ENCODE assay signal across 9 mouse cellular contexts in the genomic region with DNA sequence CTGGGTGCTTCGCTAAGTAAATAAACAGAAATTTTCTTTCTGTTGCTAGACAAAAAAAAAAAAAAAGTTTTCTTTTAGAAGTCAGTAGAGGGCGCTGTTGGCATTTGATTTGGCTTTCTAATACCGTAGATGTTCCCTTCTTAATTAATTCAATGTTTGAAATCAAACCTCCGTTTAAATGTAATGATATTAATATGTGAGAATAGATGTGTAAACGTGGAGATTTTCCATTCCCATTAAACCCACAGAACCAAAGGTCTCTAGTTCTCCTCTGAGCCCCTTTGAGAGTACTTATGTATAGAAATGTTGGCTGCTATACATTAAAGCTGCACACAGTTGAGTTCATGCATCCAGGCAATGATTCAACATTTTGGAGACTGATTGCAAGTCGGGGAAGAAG.
A peak's percentile ranks its signal among the peaks of the same experiment; 100 is the strongest.
DNase-seq lines count a peak whose midpoint lies in the region; ATAC-seq and TF ChIP-seq lines count a peak whose summit lies in the region.
"Had no signal": no experiment of that assay in that cellular context is flagged by ENCODE, and none has a peak within 500 bp of the region (broad histone marks: within the 10 kb centered on the region; RNA-seq: fewer than 3 reads in every experiment).

No protein-coding gene starts in this region.

- no peak overlapping the region for H3K4me2 ChIP-seq in embryonic facial prominence, embryonic 12.5 days (replicated peaks)
- H3K4me2 ChIP-seq: liver, embryonic 15.5 days had no signal

- DNase-seq in heart, adult 2 months, result no peak
- no peak for DNase-seq in heart, postnatal 25 days (ENCODE audit: low spot score)
- DNase-seq in A20 (ENCODE audit: low read depth, low spot score), result peak; percentile 56
- no peak for DNase-seq in right cerebral cortex, postnatal 36 days (ENCODE audit: low spot score in 2 of 2)
- DNase-seq in layer of hippocampus, adult 18-20 months (ENCODE audit: low spot score in 2 of 2), result no peak

- H3K9me3 ChIP-seq in embryonic facial prominence, embryonic 12.5 days, result no peaks in the 10 kb centered on the region
- H3K9me3 ChIP-seq: liver, embryonic 15.5 days had no signal

- H3K9ac ChIP-seq in heart, adult 2 months (ENCODE audit: low read depth, low read length), result no peak overlapping the region
- H3K9ac ChIP-seq in embryonic facial prominence, embryonic 12.5 days, result no peak overlapping the region
- H3K9ac ChIP-seq: liver, embryonic 15.5 days had no signal

- ATAC-seq in embryonic facial prominence, embryonic 12.5 days (ENCODE audit: insufficient number of reproducible peaks, insufficient read depth, low FRiP score, low TSS enrichment), result peak; percentile 41; the same call in 1 of the 2 replicates
- 0 out of 2 replicates have a peak, but pooled peaks have one; percentile 14 for ATAC-seq in megakaryocyte progenitor cell, adult 5-6 weeks (replicated peaks; ENCODE audit: poor library complexity)
- no peak for ATAC-seq in granulocyte monocyte progenitor cell, adult 5-6 weeks (replicated peaks; ENCODE audit: poor library complexity, severe bottlenecking)

- TF ChIP-seq POLR2A in heart, adult 2 months (IDR thresholded peaks at IDR 0.05; ENCODE audit: insufficient read depth, low read depth, low read length), result no peak

- no peaks in the 10 kb centered on the region; the same call in 1 of the 2 replicates for H3K4me1 ChIP-seq in heart, adult 2 months (ENCODE audit: control insufficient read depth, insufficient read depth, low read length)
- peaks cover 32% of the 10 kb centered on the region for H3K4me1 ChIP-seq in embryonic facial prominence, embryonic 12.5 days
- H3K4me1 ChIP-seq: liver, embryonic 15.5 days had no signal

- no peak for TF ChIP-seq EP300 in heart, adult 2 months (IDR thresholded peaks at IDR 0.05; ENCODE audit: insufficient read depth, low read depth, low read length)

- intact Hi-C loops in heart, adult 2 months (cut with DNase I), result loop anchor here (2.0 to 10.0 kb wide), 8 partner anchors 387 to 1370 kb away; no protein-coding TSS in a partner anchor
- intact Hi-C loops in heart, postnatal 25 days (cut with DNase I), result loop anchor here (2.0 to 10.0 kb wide), 4 partner anchors 190 to 1048 kb away; no protein-coding TSS in a partner anchor

- H3K27ac ChIP-seq in heart, adult 2 months, result peak overlapping the region; percentile 42; the same call in 1 of the 2 replicates
- no peak overlapping the region for H3K27ac ChIP-seq in embryonic facial prominence, embryonic 12.5 days
- H3K27ac ChIP-seq: liver, embryonic 15.5 days had no signal

- H3K79me2 ChIP-seq in heart, adult 2 months (replicated peaks; ENCODE audit: control insufficient read depth, insufficient read depth, low read length), result no peaks in the 10 kb centered on the region

- no peaks in the 10 kb centered on the region for H3K36me3 ChIP-seq in heart, adult 2 months (ENCODE audit: control insufficient read depth, insufficient read depth, low read length)
- H3K36me3 ChIP-seq in embryonic facial prominence, embryonic 12.5 days, result no peaks in the 10 kb centered on the region
- H3K36me3 ChIP-seq: liver, embryonic 15.5 days had no signal

- peak; percentile 78 for TF ChIP-seq CTCF in heart, adult 2 months (IDR thresholded peaks at IDR 0.05)

- WGBS in heart, adult 2 months, result 5% methylated on average over 6 of the region's 6 CpGs
- 4% methylated on average over 6 of the region's 6 CpGs for WGBS in embryonic facial prominence, embryonic 12.5 days

- no peaks in the 10 kb centered on the region for H3K27me3 ChIP-seq in heart, adult 2 months (ENCODE audit: control insufficient read depth, insufficient read depth, low read length)
- H3K27me3 ChIP-seq in embryonic facial prominence, embryonic 12.5 days, result no peaks in the 10 kb centered on the region
- H3K27me3 ChIP-seq: liver, embryonic 15.5 days had no signal

- H3K4me3 ChIP-seq in heart, adult 2 months, result no peak overlapping the region
- H3K4me3 ChIP-seq in embryonic facial prominence, embryonic 12.5 days, result no peak overlapping the region
- H3K4me3 ChIP-seq: liver, embryonic 15.5 days had no signal
